8 mouse cellular contexts compared by ENCODE assay signal in genomic region chr7:78576169-78576568, GRCm38 (mm10).
A peak's percentile ranks its signal among the peaks of the same experiment; 100 is the strongest.
DNase-seq lines count a peak whose midpoint lies in the region; ATAC-seq and TF ChIP-seq lines count a peak whose summit lies in the region.

No protein-coding gene starts in this region.

- no peak overlapping the region for H3K27ac ChIP-seq in kidney, embryonic 16.5 days (ENCODE audit: low read length)
- H3K27ac ChIP-seq in embryonic facial prominence, embryonic 13.5 days: no peak overlapping the region
- H3K27ac ChIP-seq in hindbrain, embryonic 14.5 days: no peak overlapping the region
- H3K27ac ChIP-seq in neural tube, embryonic 13.5 days (replicated peaks): peak overlapping the region; percentile 95
- no peak overlapping the region for H3K27ac ChIP-seq in thymus, adult 2 months (ENCODE audit: control insufficient read depth, insufficient read depth, low read length)

- H3K4me2 ChIP-seq in kidney, embryonic 16.5 days (replicated peaks; ENCODE audit: low read depth, low read length): peak overlapping the region; percentile 79
- 0 out of 2 replicates have a peak overlapping the region, but pooled peaks have one; percentile 0 for H3K4me2 ChIP-seq in embryonic facial prominence, embryonic 13.5 days
- peak overlapping the region; percentile 85 for H3K4me2 ChIP-seq in hindbrain, embryonic 14.5 days (replicated peaks)
- peak overlapping the region; percentile 87 for H3K4me2 ChIP-seq in neural tube, embryonic 13.5 days

- no peak for ATAC-seq in kidney, embryonic 16.5 days (ENCODE audit: low FRiP score, low TSS enrichment)
- ATAC-seq in embryonic facial prominence, embryonic 13.5 days (ENCODE audit: insufficient number of reproducible peaks, insufficient read depth, low FRiP score, low TSS enrichment, low read depth): no peak
- no peak for ATAC-seq in hindbrain, embryonic 14.5 days (ENCODE audit: low FRiP score)
- ATAC-seq in neural tube, embryonic 13.5 days (ENCODE audit: low read depth): no peak

- H3K4me1 ChIP-seq in kidney, embryonic 16.5 days (ENCODE audit: insufficient read depth, low read length): peaks cover 10% of the 10 kb centered on the region
- H3K4me1 ChIP-seq in embryonic facial prominence, embryonic 13.5 days: peaks cover 24% of the 10 kb centered on the region
- H3K4me1 ChIP-seq in hindbrain, embryonic 14.5 days (replicated peaks; ENCODE audit: control insufficient read depth, insufficient read depth, low read length): peaks cover 19% of the 10 kb centered on the region
- H3K4me1 ChIP-seq in neural tube, embryonic 13.5 days (replicated peaks): peaks cover 57% of the 10 kb centered on the region
- H3K4me1 ChIP-seq in thymus, adult 2 months (replicated peaks; ENCODE audit: control insufficient read depth, insufficient read depth, low read length): peaks cover 16% of the 10 kb centered on the region

- no peak for TF ChIP-seq POLR2A in thymus, adult 2 months (IDR thresholded peaks at IDR 0.05; ENCODE audit: control insufficient read depth, extremely low read depth, insufficient read depth, low read length, poor library complexity)

- no peaks in the 10 kb centered on the region for H3K9me3 ChIP-seq in kidney, embryonic 16.5 days (ENCODE audit: low read length)
- H3K9me3 ChIP-seq in embryonic facial prominence, embryonic 13.5 days: no peaks in the 10 kb centered on the region
- no peaks in the 10 kb centered on the region for H3K9me3 ChIP-seq in hindbrain, embryonic 14.5 days (ENCODE audit: control insufficient read depth, low read length)
- H3K9me3 ChIP-seq in neural tube, embryonic 13.5 days: no peaks in the 10 kb centered on the region

- H3K4me3 ChIP-seq in kidney, embryonic 16.5 days (ENCODE audit: low read length): peak overlapping the region; percentile 54
- peak overlapping the region; percentile 48 for H3K4me3 ChIP-seq in embryonic facial prominence, embryonic 13.5 days
- H3K4me3 ChIP-seq in hindbrain, embryonic 14.5 days (replicated peaks; ENCODE audit: low read length): peak overlapping the region; percentile 70
- H3K4me3 ChIP-seq in neural tube, embryonic 13.5 days: peak overlapping the region; percentile 77
- H3K4me3 ChIP-seq in thymus, adult 2 months (ENCODE audit: control insufficient read depth, insufficient read depth, low read length): no peak overlapping the region

- peaks cover 55% of the 10 kb centered on the region for H3K27me3 ChIP-seq in kidney, embryonic 16.5 days (ENCODE audit: insufficient read depth, low read length)
- peaks cover 97% of the 10 kb centered on the region for H3K27me3 ChIP-seq in embryonic facial prominence, embryonic 13.5 days
- peaks cover 1% of the 10 kb centered on the region; the same call in 1 of the 2 replicates for H3K27me3 ChIP-seq in hindbrain, embryonic 14.5 days (ENCODE audit: control insufficient read depth, insufficient read depth, low read length)
- peaks cover 14% of the 10 kb centered on the region; the same call in 1 of the 2 replicates for H3K27me3 ChIP-seq in neural tube, embryonic 13.5 days
- H3K27me3 ChIP-seq in thymus, adult 2 months (ENCODE audit: control insufficient read depth, insufficient read depth, low read length): peaks cover 21% of the 10 kb centered on the region

- DNase-seq in kidney, postnatal 14 days: no peak
- no peak for DNase-seq in hindbrain, embryonic 14.5 days (ENCODE audit: low spot score)
- DNase-seq in left cerebral cortex, postnatal 25 days (ENCODE audit: low spot score in 2 of 2): no peak
- no peak for DNase-seq in thymus, adult 2 months
- no peak for DNase-seq in gastrocnemius, adult 18-20 months (ENCODE audit: low spot score)

- H3K36me3 ChIP-seq in kidney, embryonic 16.5 days (ENCODE audit: insufficient read depth, low read length): no peaks in the 10 kb centered on the region
- H3K36me3 ChIP-seq in embryonic facial prominence, embryonic 13.5 days: no peaks in the 10 kb centered on the region
- no peaks in the 10 kb centered on the region for H3K36me3 ChIP-seq in hindbrain, embryonic 14.5 days (replicated peaks; ENCODE audit: control insufficient read depth, insufficient read depth)
- H3K36me3 ChIP-seq in neural tube, embryonic 13.5 days: 0 out of 2 replicates have a peak, but pooled peaks cover 2% of the 10 kb centered on the region
- H3K36me3 ChIP-seq in thymus, adult 2 months (ENCODE audit: control insufficient read depth, insufficient read depth, low read length): no peaks in the 10 kb centered on the region

- H3K9ac ChIP-seq in kidney, embryonic 16.5 days (replicated peaks; ENCODE audit: low read length): no peak overlapping the region
- H3K9ac ChIP-seq in embryonic facial prominence, embryonic 13.5 days: no peak overlapping the region
- H3K9ac ChIP-seq in hindbrain, embryonic 14.5 days: peak overlapping the region; percentile 69
- H3K9ac ChIP-seq in neural tube, embryonic 13.5 days: peak overlapping the region; percentile 89

- TF ChIP-seq CTCF in thymus, adult 2 months (IDR thresholded peaks at IDR 0.05; ENCODE audit: borderline replicate concordance, control insufficient read depth, extremely low read depth, insufficient read depth, low read length, poor library complexity): no peak

- intact Hi-C loops in left cerebral cortex, postnatal 25 days (cut with DNase I): loop anchor here (5.0 kb wide), 4 partner anchors 74 to 279 kb away; no protein-coding TSS in a partner anchor

- WGBS in kidney, embryonic 16.5 days: 30% methylated on average over 5 of the region's 5 CpGs
- 15% methylated on average over 5 of the region's 5 CpGs for WGBS in embryonic facial prominence, embryonic 13.5 days
- WGBS in hindbrain, embryonic 14.5 days: 16% methylated on average over 5 of the region's 5 CpGs
- whole genome bisulfite sequencing in neural tube, embryonic 13.5 days: 22% methylated on average over 5 of the region's 5 CpGs
- WGBS in thymus, adult 2 months: 29% methylated on average over 5 of the region's 5 CpGs

Comparison
In these comparisons a context has a peak if more than half of its experiments do, and no peak if none do; other contexts are left out.
1. H3K4me2 ChIP-seq: peak in every context shown above with its lines; median percentile 87 in neural tube, embryonic 13.5 days; 85 in hindbrain, embryonic 14.5 days; 79 in kidney, embryonic 16.5 days; 0 in embryonic facial prominence, embryonic 13.5 days.
2. H3K9ac ChIP-seq: peak in hindbrain, embryonic 14.5 days (single experiment) and neural tube, embryonic 13.5 days (single experiment); none in kidney, embryonic 16.5 days (single experiment) and embryonic facial prominence, embryonic 13.5 days (single experiment).